Mouse (Mus musculus): ENCODE data around the gene Slc22a16.

The Slc22a16 gene

DNA sequence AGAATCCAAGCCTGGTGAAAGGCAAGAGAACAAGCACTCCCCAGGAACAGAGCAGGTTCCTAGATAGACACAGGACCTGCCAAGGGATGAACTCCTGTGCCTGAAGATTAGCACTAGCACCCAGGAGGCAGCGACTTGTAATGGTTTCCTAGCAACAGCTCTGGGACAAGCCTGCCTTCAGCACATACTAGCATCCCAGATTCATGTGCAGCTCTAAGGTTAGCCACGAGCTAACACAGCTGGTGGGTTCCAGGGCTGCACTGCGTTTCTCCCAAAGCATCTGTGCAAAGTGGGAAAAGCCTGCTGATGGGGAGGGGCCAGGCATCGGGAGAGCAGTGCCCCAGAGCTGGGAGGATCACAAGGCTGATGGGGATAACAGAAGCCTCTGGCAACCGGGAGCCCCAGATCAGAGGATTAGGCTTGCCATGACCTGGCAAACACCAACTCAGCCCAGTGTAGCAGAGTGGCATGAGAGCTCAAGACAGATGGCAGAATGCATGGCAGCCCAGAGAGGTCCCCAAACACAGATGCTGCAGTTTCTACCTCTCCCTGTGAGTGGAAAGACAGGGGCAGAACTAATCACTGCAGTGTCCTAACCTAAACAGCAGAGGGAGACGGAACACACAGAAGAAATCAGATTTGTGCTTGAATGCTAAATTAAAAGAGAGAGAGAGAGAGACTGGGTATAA is 34.7 kb downstream of the Slc22a16 start:
- DNase-seq (ENCODE audit: low read depth): no peak

DNA sequence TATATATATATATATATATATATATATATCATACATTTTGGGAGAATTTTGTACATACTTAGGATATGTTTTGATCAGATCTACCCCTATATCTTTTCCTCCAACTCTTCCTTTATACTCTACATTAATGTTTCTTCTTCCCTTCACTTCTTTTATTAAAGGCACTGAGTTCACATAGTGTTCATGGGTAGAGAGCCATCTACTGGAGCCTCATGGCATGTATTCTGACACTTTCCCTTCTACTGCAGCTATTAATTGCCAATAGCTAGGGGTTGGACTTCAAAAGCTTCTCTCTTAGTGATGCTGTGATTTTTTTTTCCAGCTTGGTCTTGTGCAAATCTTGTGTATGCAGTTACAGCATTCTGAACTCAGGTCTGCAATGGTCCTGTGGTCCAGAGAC is 47.8 kb downstream of the Slc22a16 start:
- peak; percentile 3 for DNase-seq (ENCODE audit: low read depth)

DNA sequence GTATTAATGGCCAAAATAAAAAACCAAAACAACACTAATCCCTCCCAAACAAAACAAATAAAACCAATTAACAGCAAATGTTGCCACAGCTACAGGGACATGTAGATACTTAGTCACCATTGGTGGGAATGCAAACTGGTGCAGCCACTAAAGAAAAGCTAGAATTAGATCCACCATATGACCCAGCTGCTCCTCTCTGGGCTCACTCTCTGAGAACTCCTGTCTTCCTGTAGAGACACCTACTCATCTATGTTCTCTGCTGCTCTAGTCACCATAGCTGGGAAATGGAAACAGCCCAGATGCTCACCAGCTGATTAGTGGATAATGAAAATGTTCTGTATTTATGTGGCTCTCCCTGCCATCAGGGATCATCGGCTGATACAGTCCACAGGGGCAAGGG is 49.6 kb downstream of the Slc22a16 start:
- no peak for DNase-seq (ENCODE audit: low read depth)

DNA sequence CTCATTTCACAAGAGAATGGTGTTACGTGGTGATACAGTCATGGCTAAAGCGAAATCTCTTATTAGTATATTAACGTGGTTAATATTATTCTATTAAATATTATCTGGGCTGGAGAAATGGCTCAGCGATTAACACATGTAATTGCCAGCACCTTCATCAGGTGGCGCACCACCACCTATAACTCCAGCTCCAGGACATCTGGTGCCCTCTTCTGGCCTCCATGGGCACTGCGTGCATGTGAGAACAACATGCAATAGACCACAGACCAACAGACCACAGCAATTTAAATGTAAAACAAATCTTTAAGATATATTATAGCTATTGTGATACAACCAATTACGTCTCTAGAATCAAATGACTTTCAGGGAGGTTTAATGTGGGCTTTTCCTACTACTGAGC is 59.0 kb downstream of the Slc22a16 start:
- DNase-seq (ENCODE audit: low read depth): peak; percentile 36

DNA sequence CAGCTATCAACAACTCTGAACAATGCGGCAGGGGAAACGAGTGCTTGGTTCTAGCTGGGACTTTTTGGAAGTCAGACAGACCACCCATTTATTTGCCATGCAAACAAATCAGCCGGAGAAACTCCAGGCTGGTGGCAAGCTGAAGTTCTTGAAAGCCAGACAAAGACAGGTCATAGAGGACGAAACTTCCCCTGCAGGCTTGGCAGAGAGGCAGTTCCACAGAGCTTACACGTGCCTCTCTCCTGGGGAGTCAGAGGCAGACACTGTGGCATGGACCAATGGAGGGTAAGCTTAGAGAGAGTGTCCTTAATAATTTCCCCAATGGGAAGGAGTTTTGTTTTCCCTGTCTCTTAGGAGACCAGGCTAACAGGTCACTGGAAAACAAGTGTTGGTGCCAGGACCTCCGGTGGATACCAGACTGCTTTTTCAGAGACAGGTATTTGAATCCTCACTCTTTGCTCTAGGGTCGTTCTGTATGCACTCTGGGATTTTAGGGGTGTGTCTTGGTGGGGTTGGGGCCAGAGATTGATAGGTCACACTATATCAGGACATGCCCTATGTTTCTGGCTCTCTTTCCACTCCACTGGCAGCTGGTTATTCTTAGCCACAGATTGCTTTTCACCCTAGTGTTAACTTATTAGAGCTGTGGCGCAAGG is 59.6 kb downstream of the Slc22a16 start, which contains the start of gene Ddo:
Gene Ddo, plus strand, starts transcription at position 356 of the 656 bp plus-strand sequence.
- no peak for DNase-seq (ENCODE audit: low read depth)

DNA sequence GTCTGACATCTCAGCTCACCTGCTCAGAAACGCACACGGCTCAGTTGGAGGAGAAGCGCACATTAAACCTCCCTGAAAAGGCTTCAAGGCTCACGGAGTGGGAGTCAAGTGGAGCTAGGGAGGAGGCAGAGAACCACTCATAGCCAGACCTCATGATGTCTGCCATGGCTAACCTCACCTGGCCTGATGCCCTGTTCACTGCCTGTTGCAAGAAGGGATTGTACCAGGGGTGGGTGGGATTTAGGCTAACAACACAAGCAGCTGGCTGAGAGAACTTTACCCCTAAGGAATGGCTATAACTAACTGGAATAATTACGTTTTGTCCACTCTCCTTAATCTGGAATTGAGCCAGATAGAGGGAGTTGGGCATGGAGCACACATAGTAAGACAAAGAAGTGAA is 60.3 kb downstream of the Slc22a16 start:
- no peak for DNase-seq (ENCODE audit: low read depth)

DNA sequence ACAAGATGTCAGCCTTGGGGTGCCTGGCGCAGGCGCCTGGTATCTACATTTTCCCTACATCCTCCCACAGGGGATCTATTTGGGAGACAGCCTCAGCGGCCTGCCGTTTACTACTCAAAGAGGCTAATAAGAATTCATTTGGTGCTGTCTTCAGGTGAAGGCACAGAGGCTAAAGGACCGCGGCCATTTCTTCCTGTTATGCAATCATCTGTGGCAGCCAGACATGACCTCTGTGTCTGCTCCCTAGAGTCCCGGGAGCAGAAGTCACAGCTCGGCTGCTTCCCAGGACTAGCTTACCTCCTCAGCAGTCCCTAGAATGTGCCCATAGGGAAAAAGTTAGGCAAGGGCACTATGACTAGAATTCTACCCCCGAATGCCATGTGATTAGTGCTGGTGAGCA is 60.8 kb downstream of the Slc22a16 start:
- DNase-seq (ENCODE audit: low read depth): no peak

GRCm38 (mm10) chr10:40632087-40632486 is 62.0 kb downstream of the Slc22a16 start:
- DNase-seq (ENCODE audit: low read depth): no peak

GRCm38 (mm10) chr10:40637331-40637730 is 67.2 kb downstream of the Slc22a16 start:
- no peak for DNase-seq (ENCODE audit: low read depth)

DNA sequence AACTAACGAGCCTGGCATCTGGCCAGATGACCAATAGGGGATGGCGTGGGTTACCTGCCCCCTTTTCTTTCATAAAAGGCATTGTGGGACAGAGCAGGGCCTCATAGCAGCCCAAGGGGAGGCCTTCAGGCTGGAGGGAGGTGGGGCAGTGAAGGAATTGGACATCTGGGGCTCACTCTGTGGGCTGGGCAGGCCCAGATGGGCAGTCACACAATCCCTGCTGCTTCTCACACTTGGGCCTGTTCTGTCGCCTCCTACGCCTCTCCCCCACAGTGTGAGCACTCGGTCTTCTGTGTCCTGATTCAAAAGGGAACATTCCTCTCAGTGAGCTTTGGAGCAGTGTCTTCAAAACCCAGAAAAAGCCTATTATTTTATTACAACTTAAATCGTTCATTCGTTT is 68.1 kb downstream of the Slc22a16 start:
- no peak for DNase-seq (ENCODE audit: low read depth)

GRCm38 (mm10) chr10:40638823-40639819 is 69.0 kb downstream of the Slc22a16 start:
- DNase-seq (ENCODE audit: low read depth): no peak

- no peak for DNase-seq (ENCODE audit: low read depth)
Observed at GRCm38 (mm10) chr10:40640406-40640805, 70.3 kb downstream of the Slc22a16 start.

- no peak for DNase-seq (ENCODE audit: low read depth)
Observed at GRCm38 (mm10) chr10:40641901-40642300, 71.8 kb downstream of the Slc22a16 start.

DNA sequence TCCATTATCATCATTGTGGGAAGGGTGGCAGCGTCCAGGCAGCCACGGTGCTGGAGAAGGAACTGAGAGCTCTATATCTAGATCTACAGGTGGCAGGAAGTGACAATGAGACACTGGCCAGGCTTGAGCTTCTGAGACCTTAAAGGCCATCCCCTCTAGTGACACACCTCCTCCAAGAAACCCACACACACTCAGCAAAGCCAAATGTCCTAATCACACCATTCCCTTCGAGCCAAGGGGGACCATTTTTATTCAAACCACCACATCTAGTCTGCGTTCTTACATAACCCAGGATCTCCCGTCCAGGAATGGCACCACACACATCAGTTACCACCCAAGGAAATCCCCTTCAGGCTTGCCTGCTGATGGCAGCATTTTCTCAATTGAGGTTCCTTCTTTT is 73.0 kb downstream of the Slc22a16 start:
- DNase-seq (ENCODE audit: low read depth): no peak

DNA sequence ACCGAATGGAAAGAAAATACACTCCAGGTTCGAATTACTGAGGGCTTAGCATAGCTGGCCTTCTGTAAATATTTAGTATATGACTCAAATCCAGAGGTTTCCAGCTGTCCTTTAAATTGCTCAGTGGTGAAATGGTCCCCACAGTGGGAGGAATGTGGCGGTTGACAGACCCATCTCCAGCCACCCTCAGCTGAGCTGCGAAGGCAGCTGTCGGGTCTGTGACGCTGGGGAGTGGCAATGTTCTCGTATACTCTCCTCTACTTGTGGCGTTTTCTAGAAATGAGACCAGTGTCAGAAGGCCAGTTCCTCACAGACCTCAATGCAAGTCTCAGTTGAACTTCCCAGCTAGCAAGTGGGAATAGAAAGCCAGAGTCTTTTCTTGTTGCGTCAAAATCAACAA is 74.3 kb downstream of the Slc22a16 start:
- no peak for DNase-seq (ENCODE audit: low read depth)

DNA sequence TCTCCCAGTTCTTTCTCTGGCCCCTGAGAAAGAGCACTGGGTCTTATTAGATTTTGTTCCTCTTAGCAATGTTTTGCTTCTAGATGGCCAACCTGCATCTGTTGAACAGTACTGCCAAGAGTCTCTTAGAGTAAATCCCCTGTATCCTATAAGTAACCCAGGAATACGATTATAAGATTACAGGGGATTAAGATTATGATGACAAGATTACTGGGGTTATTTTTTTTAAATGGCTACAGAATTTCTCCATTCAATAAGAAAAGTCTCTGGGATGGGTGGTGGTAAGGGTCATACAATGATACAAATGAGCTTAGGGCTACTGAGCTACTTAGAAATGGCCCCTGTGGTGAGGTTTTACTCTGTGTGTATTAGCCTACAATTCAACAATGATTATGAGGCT is 75.2 kb downstream of the Slc22a16 start:
- DNase-seq (ENCODE audit: low read depth): no peak

DNA sequence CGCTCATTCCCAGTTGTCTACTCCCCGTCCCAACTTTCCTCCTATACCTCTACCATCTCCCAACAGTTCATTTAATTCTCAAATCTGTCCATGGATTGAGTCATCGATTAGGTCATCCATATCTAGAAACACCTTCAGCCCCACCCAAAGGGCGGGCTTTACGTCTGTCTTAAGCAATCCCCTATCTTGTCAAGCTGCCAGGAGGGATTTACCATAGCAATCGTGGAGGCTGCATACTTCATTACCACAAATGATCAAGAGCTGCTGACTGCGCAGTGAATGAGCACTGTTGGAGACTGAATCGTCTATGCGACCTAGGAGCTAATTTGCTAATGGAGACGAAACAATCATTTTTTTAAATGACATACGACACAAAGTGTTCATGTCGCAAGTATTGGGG is 78.6 kb downstream of the Slc22a16 start:
- no peak for DNase-seq (ENCODE audit: low read depth)

DNA sequence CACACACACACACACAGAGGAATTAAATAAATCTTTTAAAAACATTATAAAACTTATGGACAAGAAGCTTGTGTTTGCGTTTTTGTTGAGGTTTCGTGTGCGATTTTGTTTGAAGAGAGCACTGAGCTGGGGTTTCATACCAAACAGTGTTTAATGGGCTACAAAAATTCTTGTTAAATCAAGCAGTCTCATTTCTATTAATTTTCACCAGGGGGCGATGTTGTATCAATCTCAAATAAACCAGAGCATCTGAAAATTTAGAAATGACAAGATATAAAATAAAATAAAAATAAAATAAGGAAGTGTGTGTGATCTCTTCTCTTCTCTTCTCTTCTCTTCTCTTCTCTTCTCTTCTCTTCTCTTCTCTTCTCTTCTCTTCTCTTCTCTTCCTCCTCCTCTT is 79.5 kb downstream of the Slc22a16 start:
- peak; percentile 9 for DNase-seq (ENCODE audit: low read depth)

- no peak for DNase-seq (ENCODE audit: low read depth)
Observed at GRCm38 (mm10) chr10:40651676-40652075, 81.5 kb downstream of the Slc22a16 start.

Data from naive thymus-derived CD4-positive, alpha-beta T cell, adult 2 months (primary cell).